Mouse (Mus musculus): ENCODE measurements around the gene Nbea. TPM values are rescaled to one million over a fixed set of nuclear protein-coding genes. Genes with fewer than 3 reads are reported as not detected.

Nbea gene
- polyA plus RNA-seq, 1 experiment = 3.2 TPM

GRCm38 (mm10) chr3:55590727-55591126 lies 592.8 kb downstream of the Nbea start:
- Histone ChIP-seq H3K79me2 (ENCODE audit: control insufficient read depth, insufficient read depth) (no peaks in the 10 kb centered on the region), H3K27me3 (ENCODE audit: control insufficient read depth, insufficient read depth, insufficient read length) (no peaks in the 10 kb centered on the region), H3K36me3 (ENCODE audit: control insufficient read depth, insufficient read depth) (no peaks in the 10 kb centered on the region), H3K4me3 (ENCODE audit: insufficient read depth, poor library complexity, severe bottlenecking) (no peak overlapping the region), H3ac (ENCODE audit: control insufficient read depth, insufficient read length, low read depth) (no peak overlapping the region), H3K79me3 (ENCODE audit: low read depth) (no peaks in the 10 kb centered on the region)
- TF ChIP-seq CTCF (IDR thresholded peaks at IDR 0.05; ENCODE audit: control insufficient read depth, insufficient read depth, insufficient read length) (no peak), MAX (IDR thresholded peaks at IDR 0.05) (no peak), USF1 (IDR thresholded peaks at IDR 0.05; ENCODE audit: low read depth) (no peak), MYOD1 (IDR thresholded peaks at IDR 0.05; ENCODE audit: control insufficient read depth, insufficient read length, low read depth) (no peak), FOSL1 (IDR thresholded peaks at IDR 0.05; ENCODE audit: insufficient read depth, low read length, poor library complexity, severe bottlenecking) (no peak), CEBPB (IDR thresholded peaks at IDR 0.05; ENCODE audit: low read depth) (no peak), MYOG (IDR thresholded peaks at IDR 0.05; ENCODE audit: control insufficient read depth, extremely low read depth, insufficient read length) (no peak)

GRCm38 (mm10) chr3:55590291-55590690 lies 593.2 kb downstream of the Nbea start:
- Histone ChIP-seq H3ac (ENCODE audit: control insufficient read depth, insufficient read length, low read depth) (no peak overlapping the region), H3K36me3 (ENCODE audit: control insufficient read depth, insufficient read depth) (no peaks in the 10 kb centered on the region), H3K27me3 (ENCODE audit: control insufficient read depth, insufficient read depth, insufficient read length) (no peaks in the 10 kb centered on the region), H3K4me3 (ENCODE audit: insufficient read depth, poor library complexity, severe bottlenecking) (no peak overlapping the region), H3K79me2 (ENCODE audit: control insufficient read depth, insufficient read depth) (no peaks in the 10 kb centered on the region), H3K79me3 (ENCODE audit: low read depth) (no peaks in the 10 kb centered on the region)
- TF ChIP-seq CTCF (IDR thresholded peaks at IDR 0.05; ENCODE audit: control insufficient read depth, insufficient read depth, insufficient read length) (no peak), MYOD1 (IDR thresholded peaks at IDR 0.05; ENCODE audit: control insufficient read depth, insufficient read length, low read depth) (no peak), CEBPB (IDR thresholded peaks at IDR 0.05; ENCODE audit: low read depth) (no peak), MYOG (IDR thresholded peaks at IDR 0.05; ENCODE audit: control insufficient read depth, extremely low read depth, insufficient read length) (no peak), USF1 (IDR thresholded peaks at IDR 0.05; ENCODE audit: low read depth) (no peak)

- Histone ChIP-seq H3K4me3 (ENCODE audit: insufficient read depth, poor library complexity, severe bottlenecking) (no peak overlapping the region), H3K36me3 (ENCODE audit: control insufficient read depth, insufficient read depth) (no peaks in the 10 kb centered on the region), H3ac (ENCODE audit: control insufficient read depth, insufficient read length, low read depth) (no peak overlapping the region), H3K79me2 (ENCODE audit: control insufficient read depth, insufficient read depth) (no peaks in the 10 kb centered on the region), H3K79me3 (ENCODE audit: low read depth) (no peaks in the 10 kb centered on the region), H3K27me3 (ENCODE audit: control insufficient read depth, insufficient read depth, insufficient read length) (no peaks in the 10 kb centered on the region)
- no peak for TF ChIP-seq USF1 (IDR thresholded peaks at IDR 0.05; ENCODE audit: low read depth)
- TF ChIP-seq CTCF (IDR thresholded peaks at IDR 0.05; ENCODE audit: control insufficient read depth, insufficient read depth, insufficient read length) = no peak
- TF ChIP-seq FOSL1 (IDR thresholded peaks at IDR 0.05; ENCODE audit: insufficient read depth, low read length, poor library complexity, severe bottlenecking) = no peak
- no peak for TF ChIP-seq CEBPB (IDR thresholded peaks at IDR 0.05; ENCODE audit: low read depth)
- no peak for TF ChIP-seq MAX (IDR thresholded peaks at IDR 0.05)
- no peak for TF ChIP-seq MYOD1 (IDR thresholded peaks at IDR 0.05; ENCODE audit: control insufficient read depth, insufficient read length, low read depth)
Measured at GRCm38 (mm10) chr3:55589402-55589944, 594.0 kb downstream of the Nbea start.

- Histone ChIP-seq H3K27me3 (ENCODE audit: control insufficient read depth, insufficient read depth, insufficient read length) (no peaks in the 10 kb centered on the region), H3ac (ENCODE audit: control insufficient read depth, insufficient read length, low read depth) (no peak overlapping the region), H3K79me2 (ENCODE audit: control insufficient read depth, insufficient read depth) (no peaks in the 10 kb centered on the region), H3K36me3 (ENCODE audit: control insufficient read depth, insufficient read depth) (no peaks in the 10 kb centered on the region), H3K79me3 (ENCODE audit: low read depth) (no peaks in the 10 kb centered on the region), H3K4me3 (ENCODE audit: insufficient read depth, poor library complexity, severe bottlenecking) (no peak overlapping the region)
- TF ChIP-seq FOSL1 (IDR thresholded peaks at IDR 0.05; ENCODE audit: insufficient read depth, low read length, poor library complexity, severe bottlenecking) = no peak
- no peak for TF ChIP-seq USF1 (IDR thresholded peaks at IDR 0.05; ENCODE audit: low read depth)
- no peak for TF ChIP-seq MYOD1 (IDR thresholded peaks at IDR 0.05; ENCODE audit: control insufficient read depth, insufficient read length, low read depth)
- no peak for TF ChIP-seq CTCF (IDR thresholded peaks at IDR 0.05; ENCODE audit: control insufficient read depth, insufficient read depth, insufficient read length)
- TF ChIP-seq MYOG (IDR thresholded peaks at IDR 0.05; ENCODE audit: control insufficient read depth, extremely low read depth, insufficient read length) = no peak
- TF ChIP-seq MAX (IDR thresholded peaks at IDR 0.05) = no peak
- no peak for TF ChIP-seq CEBPB (IDR thresholded peaks at IDR 0.05; ENCODE audit: low read depth)
Measured at GRCm38 (mm10) chr3:55587972-55588946, 595.2 kb downstream of the Nbea start.

- Histone ChIP-seq H3K79me3 (ENCODE audit: low read depth) (no peaks in the 10 kb centered on the region), H3K27me3 (ENCODE audit: control insufficient read depth, insufficient read depth, insufficient read length) (no peaks in the 10 kb centered on the region), H3K36me3 (ENCODE audit: control insufficient read depth, insufficient read depth) (no peaks in the 10 kb centered on the region), H3K79me2 (ENCODE audit: control insufficient read depth, insufficient read depth) (no peaks in the 10 kb centered on the region), H3ac (ENCODE audit: control insufficient read depth, insufficient read length, low read depth) (no peak overlapping the region), H3K4me3 (ENCODE audit: insufficient read depth, poor library complexity, severe bottlenecking) (no peak overlapping the region)
- no peak for TF ChIP-seq MYOG (IDR thresholded peaks at IDR 0.05; ENCODE audit: control insufficient read depth, extremely low read depth, insufficient read length)
Measured at GRCm38 (mm10) chr3:55587434-55587971, 596.0 kb downstream of the Nbea start.
